Mouse (Mus musculus) CD4-positive, CD25-positive, alpha-beta regulatory T cell, adult 4 months (primary cell): ENCODE results near the gene Kcnt2. TPM values are rescaled to one million over a fixed set of nuclear protein-coding genes. Genes with fewer than 3 reads are reported as not detected.

Experiments
- ATAC-seq: one replicate; pipeline ENCODE4 v1.8.0; 2017
- polyA plus RNA-seq, 2 experiments: library from polyadenylated mRNA; unstranded; fragments of 100-300 nt; shearing (Covaris generic); gene quantifications; one replicate each; pipeline ENCODE4 v1.2.1; 2017

Gene Kcnt2
- polyA plus RNA-seq, 2 experiments from 2014 or later, result not detected

DNA sequence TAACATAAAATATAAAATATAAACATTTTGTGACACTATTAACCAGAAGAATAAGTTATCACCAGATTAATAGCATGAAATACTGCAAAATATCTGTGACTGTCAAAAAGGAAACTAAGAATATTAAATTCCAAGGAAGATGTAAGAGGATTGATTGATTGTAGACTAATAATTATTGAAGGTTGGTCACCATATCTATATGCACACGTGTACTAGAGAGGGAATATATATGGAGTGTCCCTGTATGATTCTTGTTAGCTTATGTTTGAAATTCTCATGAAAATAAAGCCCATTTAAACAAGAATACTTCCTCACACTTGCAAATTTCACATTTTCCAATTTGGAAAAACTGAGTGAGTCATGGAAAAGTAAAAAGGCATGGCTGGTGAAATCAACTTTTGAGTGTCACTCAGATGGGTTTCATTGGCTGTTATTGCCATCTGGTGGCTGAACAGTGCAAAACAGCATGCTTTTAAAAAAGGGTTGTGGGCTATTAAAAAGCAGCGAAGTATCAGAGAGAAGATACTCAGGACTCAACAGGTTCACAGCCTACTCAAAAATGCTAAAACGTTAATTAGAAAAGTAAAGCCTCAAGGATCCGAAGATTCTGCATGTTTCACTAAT lies 285.4 kb downstream of the Kcnt2 start:
- no peak for ATAC-seq

DNA sequence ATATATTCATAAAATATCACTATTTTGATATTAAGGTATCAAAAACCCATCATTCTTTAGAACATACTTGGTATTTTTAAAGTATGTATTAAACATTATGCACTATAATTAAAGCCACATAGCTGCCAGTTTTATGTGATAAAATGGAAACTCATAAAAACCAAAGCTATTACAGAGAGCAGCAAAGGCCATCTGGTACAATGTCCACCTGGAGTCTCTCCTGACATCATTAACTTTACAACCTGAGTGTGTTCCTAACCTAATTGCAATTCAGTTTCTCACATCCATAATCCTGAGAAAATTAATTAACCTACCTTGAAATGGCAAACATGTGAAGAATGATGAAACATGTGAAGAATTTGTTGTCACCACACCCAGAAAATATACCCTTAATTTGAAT lies 288.9 kb downstream of the Kcnt2 start:
- no peak for ATAC-seq

DNA sequence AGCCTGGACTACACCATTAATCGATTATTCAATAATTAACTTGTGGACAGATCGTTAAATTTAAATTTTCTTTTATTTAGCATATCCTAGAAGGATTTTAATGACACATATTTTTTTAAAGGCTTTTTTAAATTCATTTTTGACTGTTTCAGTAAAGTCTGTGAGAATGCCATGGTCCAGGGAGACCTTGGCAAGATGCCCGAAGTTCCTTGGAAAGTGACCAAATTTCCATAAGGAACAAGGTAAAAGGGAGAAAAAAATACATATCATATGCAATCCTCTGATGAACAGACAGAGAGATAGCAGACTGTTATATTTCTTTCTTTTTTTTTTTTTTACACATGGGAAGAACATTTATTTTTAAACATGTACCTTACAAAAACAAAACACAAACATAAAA lies 296.1 kb downstream of the Kcnt2 start:
- ATAC-seq, result no peak

DNA sequence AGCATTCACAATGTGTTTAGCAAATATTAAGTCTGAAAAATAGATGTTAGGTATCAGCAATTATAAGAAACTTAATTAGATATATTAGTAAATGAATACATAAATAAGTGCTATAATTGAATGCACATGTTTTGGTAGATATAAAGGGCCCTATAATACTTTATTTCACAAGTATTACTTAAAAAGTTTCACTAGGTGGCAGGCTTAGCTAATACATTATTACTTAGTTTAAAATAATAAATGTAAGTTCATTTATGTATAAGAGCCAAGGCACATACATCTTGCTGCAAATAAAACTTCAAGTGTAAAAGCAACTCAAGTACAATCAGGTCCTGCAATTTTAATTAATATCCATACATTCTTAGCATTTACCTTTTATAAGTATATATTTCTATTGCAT lies 302.8 kb downstream of the Kcnt2 start:
- ATAC-seq, result no peak

DNA sequence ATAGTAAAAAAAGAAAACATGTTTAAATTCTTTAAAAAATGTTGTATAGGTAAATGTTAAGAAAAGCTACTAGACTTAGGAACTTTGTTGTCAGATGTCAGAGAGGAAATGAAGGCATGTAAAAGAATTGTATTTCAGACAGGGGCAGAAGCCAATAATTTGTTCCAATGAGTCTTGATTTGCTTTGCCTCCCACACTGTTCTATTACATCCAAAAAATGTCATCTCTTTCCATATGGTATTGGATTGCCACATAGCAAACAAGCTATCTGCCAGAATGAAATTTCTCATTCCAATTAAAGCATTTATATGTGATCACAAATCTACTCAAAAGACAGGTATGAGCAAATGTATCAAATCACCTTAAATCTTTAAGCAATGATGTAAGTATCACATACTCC lies 314.8 kb downstream of the Kcnt2 start:
- ATAC-seq, result no peak

DNA sequence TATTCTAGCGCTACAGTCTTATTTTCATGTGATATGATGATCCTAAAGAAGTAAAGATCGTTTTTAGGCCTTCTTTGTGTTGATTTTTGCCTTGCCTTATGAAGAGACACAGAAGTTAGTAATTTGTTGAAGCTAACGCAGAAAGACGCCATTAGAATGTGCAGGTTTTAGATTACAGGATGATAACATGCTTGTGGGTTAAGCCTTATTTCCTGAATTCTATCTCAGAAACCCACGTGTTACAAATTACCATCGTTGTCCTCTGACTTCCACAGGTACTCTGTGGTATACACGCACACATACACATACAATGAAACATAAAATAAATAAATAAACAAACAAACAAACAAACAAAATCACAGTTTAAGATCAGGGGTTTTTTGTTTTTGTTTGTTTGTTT lies 326.2 kb downstream of the Kcnt2 start:
- ATAC-seq, result no peak

DNA sequence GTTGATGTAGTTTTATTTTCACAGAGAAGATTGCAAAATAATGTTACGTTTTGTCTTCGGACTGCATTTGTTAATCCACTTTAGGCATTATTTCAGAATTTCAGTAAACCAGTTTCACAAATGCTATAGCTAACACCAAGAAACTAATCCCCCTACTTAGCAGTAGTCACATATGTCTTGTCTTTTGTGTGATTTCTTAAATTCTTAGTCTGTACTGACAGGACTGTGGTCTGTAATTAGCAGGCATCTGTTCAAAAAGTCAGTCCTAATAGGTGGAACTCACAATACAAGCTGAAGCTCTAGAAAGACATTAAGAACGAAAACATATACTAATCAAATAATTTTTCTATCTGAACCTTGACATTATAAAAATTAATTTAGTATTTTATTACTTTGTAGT lies 332.6 kb downstream of the Kcnt2 start:
- ATAC-seq, result no peak

DNA sequence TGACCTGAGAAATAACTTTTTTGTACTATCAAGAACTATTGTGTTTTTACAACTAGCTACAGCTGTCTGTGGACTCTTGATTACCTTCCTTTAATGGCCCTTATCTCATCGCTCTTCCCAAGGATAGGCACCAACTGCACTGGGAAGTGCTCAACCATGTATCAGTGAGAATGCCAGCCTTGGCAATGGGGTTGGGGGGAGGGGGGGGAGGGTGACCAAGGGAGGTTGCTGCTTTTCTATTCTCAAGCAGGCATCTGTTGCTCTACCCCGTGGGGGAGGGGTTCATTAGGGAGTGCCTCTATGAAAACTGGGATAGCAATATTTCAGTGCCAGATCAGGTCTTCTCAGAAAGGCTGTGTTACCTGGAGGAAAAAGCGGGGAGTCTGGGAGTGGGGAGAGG lies 342.3 kb downstream of the Kcnt2 start:
- no peak for ATAC-seq

DNA sequence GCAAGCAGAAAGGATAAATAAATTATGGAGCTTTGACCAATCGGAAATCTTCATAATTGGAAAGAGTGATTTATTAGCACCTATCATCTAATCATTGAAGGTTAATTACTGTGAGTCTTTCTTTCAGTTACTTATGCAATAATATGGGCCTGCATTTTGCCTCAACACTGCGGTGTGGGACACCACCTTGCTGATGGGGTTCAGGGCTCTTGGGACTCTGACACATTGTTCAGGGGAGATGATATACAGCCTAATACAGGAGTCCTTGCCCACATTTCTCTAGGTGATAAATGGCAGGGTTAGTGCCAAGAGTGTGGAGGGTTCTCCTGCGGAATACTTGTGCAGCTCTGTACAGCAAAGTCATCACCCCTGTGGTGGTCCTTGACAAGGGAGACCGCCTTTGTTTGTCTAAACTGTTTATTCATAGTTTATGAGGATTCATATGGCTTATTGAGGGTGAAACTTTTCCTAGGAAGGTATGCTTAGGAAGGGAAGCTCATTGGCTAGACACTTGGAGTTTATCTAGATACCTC lies 362.9 kb downstream of the Kcnt2 start:
- no peak for ATAC-seq

DNA sequence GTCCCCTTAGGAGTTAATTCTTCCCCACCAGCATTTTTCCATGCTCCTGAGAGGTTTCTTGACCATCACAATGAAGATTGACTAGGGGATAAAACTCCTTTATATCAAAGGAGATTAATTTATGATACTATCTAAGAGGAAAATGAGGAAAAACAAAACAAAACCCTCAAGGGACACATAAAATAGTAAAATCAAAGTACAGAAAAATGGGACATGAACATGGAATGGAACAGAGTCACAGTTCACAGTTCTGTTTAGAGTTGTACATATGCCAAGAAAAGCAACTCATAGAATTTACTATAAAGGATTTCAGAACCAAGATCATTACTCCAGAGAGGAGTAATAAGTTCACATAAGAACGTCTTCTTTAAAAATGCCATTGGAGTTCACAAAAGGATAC lies 367.1 kb downstream of the Kcnt2 start:
- no peak for ATAC-seq

DNA sequence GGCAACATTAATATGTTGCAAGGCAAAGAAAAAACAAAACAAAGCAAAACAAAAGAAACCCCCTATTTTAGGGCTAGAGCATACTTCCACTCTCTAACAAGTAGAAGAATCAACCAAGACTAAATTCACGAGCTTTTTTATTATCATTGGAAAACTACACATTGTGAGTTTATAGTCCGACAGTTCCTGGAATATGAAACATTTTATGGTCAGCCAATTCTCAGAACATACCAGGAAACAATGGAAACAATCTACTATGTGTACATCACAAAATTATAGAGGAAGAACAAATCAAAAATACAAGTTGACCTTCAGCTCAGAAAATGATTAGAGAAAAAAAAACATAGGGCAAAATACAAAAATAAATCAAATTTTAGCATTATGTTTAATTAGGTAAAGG lies 368.9 kb downstream of the Kcnt2 start:
- no peak for ATAC-seq

DNA sequence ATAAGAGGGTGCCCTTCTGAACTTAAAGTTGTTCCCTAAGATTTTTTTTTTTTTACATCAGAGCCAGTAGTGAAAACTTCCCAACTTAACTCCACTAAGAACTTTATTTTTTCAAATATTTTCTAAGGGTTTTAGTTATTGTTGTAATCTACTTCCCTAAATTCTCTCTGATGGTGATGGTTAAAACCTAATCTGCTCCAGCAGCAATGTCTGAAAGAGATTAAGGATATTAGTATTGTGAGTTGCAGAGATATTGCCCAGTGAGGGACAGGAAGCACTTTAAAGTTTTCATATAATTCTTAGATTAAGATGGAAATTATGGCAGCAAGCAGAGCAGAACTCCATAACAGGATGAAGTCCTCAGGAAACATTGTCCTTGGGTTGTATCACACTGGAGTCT lies 372.2 kb downstream of the Kcnt2 start:
- ATAC-seq, result no peak

DNA sequence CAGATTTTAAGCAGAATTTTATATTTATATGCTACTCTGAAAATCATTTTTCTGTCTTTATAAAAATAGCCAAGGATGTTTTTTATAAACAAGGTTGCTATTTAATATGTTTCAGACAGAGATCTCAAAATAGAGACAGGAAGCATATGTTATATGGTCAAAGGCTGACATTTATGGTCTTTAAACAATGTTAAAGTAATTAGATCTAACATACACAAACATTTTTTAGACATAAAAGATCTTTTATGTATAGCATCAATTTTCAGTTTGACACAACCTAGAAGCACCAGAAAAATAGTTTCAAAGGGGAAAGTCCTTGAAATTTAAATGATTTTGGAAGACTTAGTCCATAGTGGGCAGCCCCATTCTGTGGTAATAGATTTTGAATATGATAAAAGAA lies 379.0 kb downstream of the Kcnt2 start:
- no peak for ATAC-seq

DNA sequence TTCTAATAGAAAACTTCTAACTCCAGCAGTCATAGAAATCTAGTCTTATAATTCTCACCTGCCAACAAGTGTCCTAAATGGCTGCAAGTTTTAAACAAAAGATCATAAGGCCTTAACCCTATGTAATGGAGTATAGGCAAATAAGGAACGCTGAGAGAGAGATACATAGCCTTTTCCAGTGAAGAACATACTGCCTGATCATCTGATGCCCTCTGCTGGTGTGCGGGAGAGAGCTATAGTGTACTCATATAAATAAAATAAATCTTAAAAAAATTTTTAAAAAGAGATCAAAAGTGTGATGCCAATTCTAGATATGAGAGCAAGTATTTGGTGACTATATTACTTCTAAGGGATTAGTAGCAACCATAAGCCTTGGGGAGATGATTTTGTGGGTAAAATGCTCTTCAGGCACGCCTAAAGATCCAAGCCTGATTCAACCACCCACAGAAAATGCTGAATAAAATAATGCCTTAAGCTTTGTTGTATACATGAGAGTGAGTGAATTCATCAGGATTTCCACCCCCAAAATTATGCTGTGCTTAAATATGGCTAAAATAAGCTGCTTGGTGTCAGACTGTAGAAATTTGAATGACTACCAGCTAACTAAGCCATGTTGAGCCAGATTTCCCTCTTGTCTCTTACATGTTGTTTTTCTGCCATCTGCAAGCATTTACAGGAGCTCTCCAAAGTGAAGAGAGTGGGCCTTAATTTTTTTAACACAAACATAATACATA lies 413.8 kb downstream of the Kcnt2 start:
- no peak for ATAC-seq

DNA sequence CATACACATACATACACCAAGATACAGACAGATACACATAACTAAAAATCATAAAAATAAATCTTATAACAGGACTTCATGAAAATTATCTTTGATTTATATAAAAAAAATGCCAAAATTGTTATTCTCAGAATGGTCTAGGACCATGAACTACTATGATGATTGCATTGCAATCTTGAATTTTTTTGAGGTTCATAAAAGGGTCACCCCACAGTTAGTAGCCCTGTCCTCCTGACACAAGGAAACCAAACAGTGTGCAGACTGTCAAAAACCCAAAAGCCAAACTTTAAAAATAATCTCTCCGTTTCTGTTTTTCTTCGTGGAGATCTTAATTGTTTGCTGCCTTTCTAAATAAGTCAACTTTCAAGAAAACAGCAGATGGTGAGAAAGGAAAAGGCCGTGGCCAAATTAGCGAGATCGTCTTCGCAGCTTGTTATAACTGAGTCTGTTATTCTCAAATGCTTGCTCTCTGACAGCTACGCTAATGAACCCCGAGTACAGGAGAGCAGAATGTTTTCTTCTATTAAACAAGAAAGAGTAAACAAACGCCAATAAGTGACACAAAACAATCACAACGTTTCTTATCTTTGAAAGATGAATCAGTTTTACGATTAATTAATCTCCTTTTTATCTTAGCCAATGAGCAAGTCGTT lies 414.9 kb downstream of the Kcnt2 start:
- no peak for ATAC-seq

DNA sequence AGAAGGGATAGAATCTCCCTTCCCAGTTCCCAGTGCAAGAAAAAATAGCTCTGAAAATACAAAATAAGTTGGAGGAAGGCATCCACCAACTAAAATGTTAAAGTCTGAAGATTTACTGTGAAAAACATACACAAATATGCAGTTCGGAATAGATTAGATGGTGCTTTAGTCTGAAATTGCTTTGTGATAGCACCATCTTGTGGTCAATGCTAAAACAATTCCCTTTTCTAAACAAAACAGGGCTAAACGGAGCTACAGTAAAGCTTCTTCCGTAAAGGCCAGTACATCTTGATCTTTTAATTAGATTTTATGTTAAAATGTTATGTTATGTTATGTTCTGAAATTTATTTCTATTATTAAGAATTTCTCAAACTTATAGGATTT lies 415.4 kb downstream of the Kcnt2 start:
- ATAC-seq, result no peak

Other genes starting within 250 kb of the Kcnt2 start
- under 1 TPM in 1 of 2 experiments, not detected in 1; 0.15 TPM for gene Cfh, start 62.4 kb upstream of the Kcnt2 start, polyA plus RNA-seq